Mouse (Mus musculus): Measurements from ENCODE around the gene Gm20388. TPM values are rescaled to one million over a fixed set of nuclear protein-coding genes. Genes with fewer than 3 reads are reported as not detected.

Gene Gm20388
- total and polyA plus RNA-seq, 3 experiments: 0.02 to 0.05 TPM; not detected in 1

DNA sequence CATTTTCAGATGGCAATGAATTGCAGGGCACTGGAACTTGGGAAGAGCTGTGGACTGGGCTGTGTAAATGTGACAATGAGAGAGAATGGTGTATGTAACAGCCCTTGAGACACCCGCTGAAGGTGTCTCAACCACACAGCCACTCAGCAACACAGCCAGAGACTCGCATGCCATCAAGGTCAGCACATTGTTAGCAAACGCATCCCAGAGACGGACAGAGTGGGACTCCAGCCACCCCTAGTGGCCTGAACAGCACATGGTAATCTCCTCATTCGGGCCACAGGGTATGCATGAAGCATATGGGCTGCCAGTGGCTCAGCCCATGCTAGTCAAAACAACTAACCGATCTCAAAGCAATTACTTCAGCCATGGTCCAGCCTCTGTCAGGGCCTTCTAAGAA, 4468.6 kb downstream of the Gm20388 start:
- Histone ChIP-seq H3K36me3 (replicated peaks) (no peaks in the 10 kb centered on the region), H3K4me3 (ENCODE audit: low read depth, low read length) (no peak overlapping the region), H3K4me1 (ENCODE audit: insufficient read depth, low read depth, low read length) (no peaks in the 10 kb centered on the region), H3K27me3 (ENCODE audit: insufficient read depth, low read length) (no peaks in the 10 kb centered on the region), H3K9me3 (replicated peaks) (peaks cover 48% of the 10 kb centered on the region)
- no peak for TF ChIP-seq POLR2AphosphoS5 (IDR thresholded peaks at IDR 0.05; ENCODE audit: insufficient replicate concordance, low read depth, low read length)
- no peak for TF ChIP-seq GATA2 (IDR thresholded peaks at IDR 0.05; ENCODE audit: borderline replicate concordance, low read depth, low read length)
- TF ChIP-seq GATA1 (IDR thresholded peaks at IDR 0.05; ENCODE audit: borderline replicate concordance, low read length): no peak
- no peak for TF ChIP-seq CTCF (IDR thresholded peaks at IDR 0.05; ENCODE audit: low read depth, low read length)
- no peak for TF ChIP-seq TAL1 (conservative IDR thresholded peaks at IDR 0.05; ENCODE audit: low read depth, low read length)
- no peak for DNase-seq (ENCODE audit: low spot score)
- ATAC-seq (ENCODE audit: extremely low read depth, insufficient number of reproducible peaks, low FRiP score, poor library complexity, severe bottlenecking): no peak

DNA sequence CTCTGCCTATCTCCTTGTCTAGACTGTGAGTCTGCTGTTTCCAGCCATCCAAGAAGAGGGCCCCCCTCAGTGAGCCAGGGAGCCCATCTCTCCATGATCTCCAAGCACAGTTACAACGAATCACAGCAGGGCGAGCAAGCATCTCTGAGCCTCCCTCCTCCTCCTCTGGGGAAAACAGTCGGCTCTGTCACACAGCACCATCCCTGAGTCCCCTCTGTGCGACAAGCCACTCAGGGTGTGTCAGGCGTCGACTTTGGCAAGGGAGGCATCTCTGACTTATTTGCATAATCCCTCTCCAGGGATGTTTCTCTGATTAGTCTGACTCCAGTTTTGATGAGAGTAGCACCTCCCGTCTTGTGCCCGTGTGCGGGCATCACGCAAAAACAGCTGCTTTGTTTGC, 4471.6 kb downstream of the Gm20388 start:
- Histone ChIP-seq H3K4me3 (ENCODE audit: low read depth, low read length) (no peak overlapping the region), H3K4me1 (ENCODE audit: insufficient read depth, low read depth, low read length) (no peaks in the 10 kb centered on the region), H3K36me3 (replicated peaks) (no peaks in the 10 kb centered on the region), H3K9me3 (replicated peaks) (peaks cover 48% of the 10 kb centered on the region), H3K27me3 (ENCODE audit: insufficient read depth, low read length) (no peaks in the 10 kb centered on the region)
- TF ChIP-seq GATA2 (IDR thresholded peaks at IDR 0.05; ENCODE audit: borderline replicate concordance, low read depth, low read length) (no peak), CTCF (IDR thresholded peaks at IDR 0.05; ENCODE audit: low read depth, low read length) (no peak), TAL1 (conservative IDR thresholded peaks at IDR 0.05; ENCODE audit: low read depth, low read length) (no peak), GATA1 (IDR thresholded peaks at IDR 0.05; ENCODE audit: borderline replicate concordance, low read length) (no peak), POLR2AphosphoS5 (IDR thresholded peaks at IDR 0.05; ENCODE audit: insufficient replicate concordance, low read depth, low read length) (no peak)
- ATAC-seq (ENCODE audit: extremely low read depth, insufficient number of reproducible peaks, low FRiP score, poor library complexity, severe bottlenecking): no peak
- DNase-seq (ENCODE audit: low spot score): no peak

DNA sequence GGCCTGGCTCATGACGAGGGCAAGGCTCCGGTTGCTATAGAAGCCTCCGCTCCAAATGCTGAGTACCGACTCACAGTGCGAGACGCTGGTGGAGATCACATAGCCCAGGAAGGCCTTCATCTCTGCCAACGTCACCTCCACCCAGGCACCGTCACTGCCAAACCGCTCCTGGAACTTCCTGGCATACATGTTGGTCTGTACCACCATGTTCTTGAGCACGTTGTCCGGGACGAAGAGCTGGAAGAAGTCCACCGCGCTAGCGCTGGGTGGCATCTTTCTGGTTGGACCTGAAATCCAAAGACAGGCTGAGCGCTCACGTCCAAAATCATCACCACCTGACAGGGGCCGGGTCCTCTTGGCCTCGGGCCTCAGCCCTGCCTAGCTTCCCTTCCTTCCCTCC, 4473.7 kb downstream of the Gm20388 start:
- no peaks in the 10 kb centered on the region for H3K36me3 ChIP-seq (replicated peaks)
- TF ChIP-seq GATA2 (IDR thresholded peaks at IDR 0.05; ENCODE audit: borderline replicate concordance, low read depth, low read length) (no peak), POLR2AphosphoS5 (IDR thresholded peaks at IDR 0.05; ENCODE audit: insufficient replicate concordance, low read depth, low read length) (no peak), TAL1 (conservative IDR thresholded peaks at IDR 0.05; ENCODE audit: low read depth, low read length) (no peak), GATA1 (IDR thresholded peaks at IDR 0.05; ENCODE audit: borderline replicate concordance, low read length) (no peak), CTCF (IDR thresholded peaks at IDR 0.05; ENCODE audit: low read depth, low read length) (no peak)
- no peaks in the 10 kb centered on the region for H3K4me1 ChIP-seq (ENCODE audit: insufficient read depth, low read depth, low read length)
- peaks cover 53% of the 10 kb centered on the region for H3K9me3 ChIP-seq (replicated peaks)
- ATAC-seq (ENCODE audit: extremely low read depth, insufficient number of reproducible peaks, low FRiP score, poor library complexity, severe bottlenecking) (no peak), DNase-seq (ENCODE audit: low spot score) (no peak)
- no peaks in the 10 kb centered on the region for H3K27me3 ChIP-seq (ENCODE audit: insufficient read depth, low read length)
- no peak overlapping the region for H3K4me3 ChIP-seq (ENCODE audit: low read depth, low read length)

DNA sequence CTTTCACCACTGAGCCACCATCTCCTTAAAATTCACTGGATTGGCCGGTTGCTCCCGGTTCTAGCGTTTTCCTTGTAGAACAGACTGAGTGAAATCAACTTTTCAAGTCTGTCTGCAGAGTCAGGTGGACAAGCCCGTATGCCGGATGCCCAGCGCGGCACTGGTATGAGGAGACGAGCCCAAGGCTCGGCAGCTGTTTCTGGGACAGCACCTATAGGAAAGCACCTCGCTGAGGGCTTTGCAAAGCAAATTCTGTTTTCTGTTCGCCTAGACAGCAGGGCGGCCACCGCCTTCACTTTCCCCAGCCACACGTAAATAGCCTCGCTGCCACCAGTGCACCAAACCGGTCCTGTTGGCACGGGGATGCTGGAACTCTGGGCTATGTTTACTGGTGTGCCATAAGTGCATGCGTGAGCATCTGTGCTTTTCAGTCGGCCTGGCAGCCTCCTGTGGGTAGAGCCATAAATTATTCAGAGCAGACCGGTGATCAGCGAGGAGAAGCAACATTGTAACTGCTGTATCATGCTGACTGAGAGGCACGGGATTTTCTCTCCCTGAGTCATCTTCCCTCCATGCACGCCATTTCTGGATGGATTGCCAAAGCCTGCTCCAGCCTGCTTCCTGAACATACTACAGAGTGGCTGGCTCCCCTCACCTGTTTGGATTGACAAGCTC, 4475.7 kb downstream of the Gm20388 start:
- H3K4me1 ChIP-seq (ENCODE audit: insufficient read depth, low read depth, low read length): no peaks in the 10 kb centered on the region
- no peaks in the 10 kb centered on the region for H3K36me3 ChIP-seq (replicated peaks)
- H3K27me3 ChIP-seq (ENCODE audit: insufficient read depth, low read length): no peaks in the 10 kb centered on the region
- TF ChIP-seq GATA1 (IDR thresholded peaks at IDR 0.05; ENCODE audit: borderline replicate concordance, low read length) (no peak), CTCF (IDR thresholded peaks at IDR 0.05; ENCODE audit: low read depth, low read length) (no peak), GATA2 (IDR thresholded peaks at IDR 0.05; ENCODE audit: borderline replicate concordance, low read depth, low read length) (no peak), POLR2AphosphoS5 (IDR thresholded peaks at IDR 0.05; ENCODE audit: insufficient replicate concordance, low read depth, low read length) (no peak), TAL1 (conservative IDR thresholded peaks at IDR 0.05; ENCODE audit: low read depth, low read length) (no peak)
- DNase-seq (ENCODE audit: low spot score) (no peak), ATAC-seq (ENCODE audit: extremely low read depth, insufficient number of reproducible peaks, low FRiP score, poor library complexity, severe bottlenecking) (no peak)
- peaks cover 50% of the 10 kb centered on the region for H3K9me3 ChIP-seq (replicated peaks)
- H3K4me3 ChIP-seq (ENCODE audit: low read depth, low read length): no peak overlapping the region

- Histone ChIP-seq H3K36me3 (replicated peaks) (no peaks in the 10 kb centered on the region), H3K27me3 (ENCODE audit: insufficient read depth, low read length) (no peaks in the 10 kb centered on the region), H3K9me3 (replicated peaks) (peaks cover 49% of the 10 kb centered on the region), H3K4me3 (ENCODE audit: low read depth, low read length) (no peak overlapping the region), H3K4me1 (ENCODE audit: insufficient read depth, low read depth, low read length) (no peaks in the 10 kb centered on the region)
- no peak for ATAC-seq (ENCODE audit: extremely low read depth, insufficient number of reproducible peaks, low FRiP score, poor library complexity, severe bottlenecking)
- TF ChIP-seq CTCF (IDR thresholded peaks at IDR 0.05; ENCODE audit: low read depth, low read length) (no peak), GATA1 (IDR thresholded peaks at IDR 0.05; ENCODE audit: borderline replicate concordance, low read length) (no peak), GATA2 (IDR thresholded peaks at IDR 0.05; ENCODE audit: borderline replicate concordance, low read depth, low read length) (no peak), POLR2AphosphoS5 (IDR thresholded peaks at IDR 0.05; ENCODE audit: insufficient replicate concordance, low read depth, low read length) (no peak), TAL1 (conservative IDR thresholded peaks at IDR 0.05; ENCODE audit: low read depth, low read length) (no peak)
- DNase-seq (ENCODE audit: low spot score): no peak
These were observed 4478.9 kb downstream of the Gm20388 start for GRCm38 (mm10) chr8:124389495-124389894.

GRCm38 (mm10) chr8:124391191-124391590, 4480.6 kb downstream of the Gm20388 start:
- H3K9me3 ChIP-seq (replicated peaks): peaks cover 45% of the 10 kb centered on the region
- no peaks in the 10 kb centered on the region for H3K4me1 ChIP-seq (ENCODE audit: insufficient read depth, low read depth, low read length)
- H3K4me3 ChIP-seq (ENCODE audit: low read depth, low read length): no peak overlapping the region
- DNase-seq (ENCODE audit: low spot score) (no peak), ATAC-seq (ENCODE audit: extremely low read depth, insufficient number of reproducible peaks, low FRiP score, poor library complexity, severe bottlenecking) (no peak)
- H3K36me3 ChIP-seq (replicated peaks): no peaks in the 10 kb centered on the region
- no peak for TF ChIP-seq GATA2 (IDR thresholded peaks at IDR 0.05; ENCODE audit: borderline replicate concordance, low read depth, low read length)
- TF ChIP-seq GATA1 (IDR thresholded peaks at IDR 0.05; ENCODE audit: borderline replicate concordance, low read length): no peak
- no peak for TF ChIP-seq TAL1 (conservative IDR thresholded peaks at IDR 0.05; ENCODE audit: low read depth, low read length)
- no peak for TF ChIP-seq CTCF (IDR thresholded peaks at IDR 0.05; ENCODE audit: low read depth, low read length)
- TF ChIP-seq POLR2AphosphoS5 (IDR thresholded peaks at IDR 0.05; ENCODE audit: insufficient replicate concordance, low read depth, low read length): no peak
- H3K27me3 ChIP-seq (ENCODE audit: insufficient read depth, low read length): no peaks in the 10 kb centered on the region

Data from G1E (cell line).